Mouse (Mus musculus) layer of hippocampus, postnatal 36 days (tissue): Measurements from ENCODE around the gene Cenpp. TPM values are rescaled to one million over a fixed set of nuclear protein-coding genes. Genes with fewer than 3 reads are reported as not detected.
"Not testable (repeated sequence)": the region's sequence is repeated elsewhere in the genome, so short reads cannot be mapped to it uniquely, and the experiment has no call there.

Experiments
- DNase-seq, 2 experiments: peaks; one replicate each; pipeline ENCODE4 v3.0.0; 2022
- total RNA-seq, 2 experiments: library from RNA; stranded (reverse); gene quantifications; 2 replicates each; pipeline ENCODE4 v1.2.3; 2021

The Cenpp gene
- total RNA-seq, 2 experiments from 2014 or later: 1.8 to 2.0 TPM

GRCm38 (mm10) chr13:49603603-49604002, 49.0 kb downstream of the Cenpp start:
- no peak for DNase-seq

- not testable (repeated sequence) for DNase-seq
Observed at GRCm38 (mm10) chr13:49602541-49602940, 50.0 kb downstream of the Cenpp start.

GRCm38 (mm10) chr13:49586062-49586461, 66.5 kb downstream of the Cenpp start:
- no peak for DNase-seq

GRCm38 (mm10) chr13:49584307-49585005, 68.1 kb downstream of the Cenpp start:
- no peak for DNase-seq

- DNase-seq: no peak
Observed at GRCm38 (mm10) chr13:49583859-49584258, 68.7 kb downstream of the Cenpp start.

- DNase-seq: no peak
Observed at GRCm38 (mm10) chr13:49581541-49582530, 70.7 kb downstream of the Cenpp start, which contains the start of gene Omd. Gene Omd, plus strand, starts transcription at chr13:49582462.

GRCm38 (mm10) chr13:49571418-49571817, 81.2 kb downstream of the Cenpp start:
- no peak for DNase-seq

- DNase-seq: no peak
Observed at GRCm38 (mm10) chr13:49570371-49570770, 82.2 kb downstream of the Cenpp start.

GRCm38 (mm10) chr13:49564347-49564746, 88.2 kb downstream of the Cenpp start:
- no peak for DNase-seq

- DNase-seq: no peak
Observed at GRCm38 (mm10) chr13:49560886-49561285, 91.7 kb downstream of the Cenpp start.

- no peak for DNase-seq
Observed at GRCm38 (mm10) chr13:49559185-49559584, 93.4 kb downstream of the Cenpp start.

GRCm38 (mm10) chr13:49556924-49557323, 95.7 kb downstream of the Cenpp start:
- DNase-seq: no peak

- no peak for DNase-seq
Observed at GRCm38 (mm10) chr13:49556203-49556602, 96.4 kb downstream of the Cenpp start.

GRCm38 (mm10) chr13:49554519-49554918, 98.1 kb downstream of the Cenpp start:
- DNase-seq: no peak

GRCm38 (mm10) chr13:49549616-49550015, 103.0 kb downstream of the Cenpp start:
- DNase-seq: no peak

- DNase-seq: no peak
Observed at GRCm38 (mm10) chr13:49547563-49548150, 104.9 kb downstream of the Cenpp start.

GRCm38 (mm10) chr13:49546517-49546916, 106.1 kb downstream of the Cenpp start:
- no peak for DNase-seq

GRCm38 (mm10) chr13:49545646-49546045, 106.9 kb downstream of the Cenpp start:
- DNase-seq: no peak

- DNase-seq: no peak
Observed at GRCm38 (mm10) chr13:49544279-49544678, 108.3 kb downstream of the Cenpp start, which contains the start of gene Aspn. Gene Aspn, plus strand, starts transcription at chr13:49544443.

- no peak for DNase-seq
Observed at GRCm38 (mm10) chr13:49538693-49539092, 113.9 kb downstream of the Cenpp start.

GRCm38 (mm10) chr13:49536946-49537345, 115.6 kb downstream of the Cenpp start:
- no peak for DNase-seq

GRCm38 (mm10) chr13:49530636-49531035, 121.9 kb downstream of the Cenpp start:
- DNase-seq: no peak

GRCm38 (mm10) chr13:49526235-49526634, 126.3 kb downstream of the Cenpp start:
- no peak for DNase-seq
